Mouse (Mus musculus): ENCODE measurements around the gene Gm20738. TPM values are rescaled to one million over a fixed set of nuclear protein-coding genes. Genes with fewer than 3 reads are reported as not detected.
"Not testable (repeated sequence)": the region's sequence is repeated elsewhere in the genome, so short reads cannot be mapped to it uniquely, and the experiment has no call there.

The Gm20738 gene
- not detected in 2 replicates for polyA plus RNA-seq (2015; fragmentation: Nextera tagmentation; extraction: Ambion mirVana)

DNA sequence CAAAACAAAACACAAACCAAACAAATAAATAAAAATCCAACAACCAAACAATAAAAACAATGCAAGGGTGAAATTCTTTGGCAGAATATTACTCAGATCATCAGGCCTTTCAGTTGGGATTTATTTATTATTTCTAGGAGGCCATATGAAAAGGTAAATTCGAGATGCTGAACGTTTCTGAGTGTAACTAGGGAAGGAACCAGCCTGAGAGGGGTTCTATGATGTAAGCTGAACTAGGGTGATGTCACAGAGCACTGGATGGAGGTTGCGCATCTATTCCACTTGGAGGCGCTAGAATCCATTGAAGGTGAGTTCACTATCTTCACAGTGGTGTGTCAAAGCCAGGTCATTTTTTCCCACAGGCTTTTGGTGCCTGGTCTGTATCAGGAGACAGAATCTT lies at the start of gene Gm20738:
Gene Gm20738 (plus strand): TSS at position 301 of the 400 bp plus-strand sequence.
- not testable (repeated sequence) for H3K9ac ChIP-seq (replicated peaks); ATAC-seq (replicated peaks); H3K4me3 ChIP-seq; H3K27me3 ChIP-seq; H3K36me3 ChIP-seq; H3K4me1 ChIP-seq; H3K9me3 ChIP-seq; H3K4me2 ChIP-seq (replicated peaks); H3K27ac ChIP-seq (replicated peaks)
- WGBS = 62% methylated on average over 2 of the region's 4 CpGs
